Mouse (Mus musculus) testis, adult 2 months (tissue): ENCODE results near the gene Cnnm1.

Source experiments
- CTCF ChIP-seq: fragments of 200-500 bp; IDR thresholded peaks from 2 replicates; pipeline ENCODE4 v1.5.1; 2012; ENCODE audit warnings: low read depth, mild to moderate bottlenecking, inconsistent platforms, low read length, moderate library complexity; ENCODE audit not compliant: control insufficient read depth, insufficient read depth, insufficient replicate concordance
- POLR2A ChIP-seq: fragments of 200-500 bp; IDR thresholded peaks from 2 replicates; pipeline ENCODE4 v1.6.1; 2012; ENCODE audit warnings: low read depth, mild to moderate bottlenecking, inconsistent platforms, low read length, moderate library complexity; ENCODE audit not compliant: control insufficient read depth

DNA sequence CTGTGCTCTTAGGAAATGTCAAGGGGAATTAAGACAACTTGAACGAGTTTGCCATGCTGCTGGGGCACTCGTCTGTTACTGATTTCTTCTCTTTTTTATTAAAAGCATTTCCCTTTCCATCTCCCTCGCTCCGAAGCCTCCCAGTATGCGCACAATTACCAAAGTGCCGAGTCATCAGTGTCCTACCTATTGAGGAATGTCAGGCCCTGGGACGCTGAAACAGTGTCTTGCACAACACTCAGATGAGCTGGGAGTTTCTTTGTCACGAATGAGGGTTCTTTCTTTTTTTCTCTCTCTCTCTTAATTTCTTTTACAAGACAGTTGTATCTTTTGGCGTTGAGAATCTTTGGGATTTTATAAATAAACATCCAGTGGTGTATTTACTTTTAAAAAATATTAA, 40.3 kb downstream of the Cnnm1 start:
- TF ChIP-seq CTCF, result no peak
- TF ChIP-seq POLR2A, result no peak
